Mouse (Mus musculus) neural tube, embryonic 11.5 days (tissue): ENCODE results near the gene Flt4. TPM values are rescaled to one million over a fixed set of nuclear protein-coding genes. Genes with fewer than 3 reads are reported as not detected.
A peak's percentile ranks its signal among the peaks of the same experiment; 100 is the strongest.

ENCODE experiments used
- ATAC-seq: fragments of 200-750 bp; cut with Nextera tagmentation; 2 replicates; pipeline ENCODE4 v1.8.0; 2017; ENCODE audit warnings: moderate number of reproducible peaks, mild to moderate bottlenecking, moderate TSS enrichment, moderate library complexity; ENCODE audit not compliant: insufficient read depth, low FRiP score, low TSS enrichment
- DNase-seq: peaks from one replicate; pipeline ENCODE4 v3.0.0-alpha.2; 2015; ENCODE audit warnings: low spot score
- H3K27ac ChIP-seq: fragments of 300-500 bp; sonication (generic); 2 replicates; pipeline ENCODE4 v1.5.1; 2014; ENCODE audit warnings: low read depth, mild to moderate bottlenecking, low read length
- H3K27me3 ChIP-seq: fragments of 300-500 bp; sonication (generic); 2 replicates; pipeline ENCODE4 v1.6.1; 2014; ENCODE audit warnings: mild to moderate bottlenecking, low read length, mixed read lengths; ENCODE audit not compliant: control insufficient read depth, insufficient read depth
- H3K36me3 ChIP-seq: fragments of 300-500 bp; sonication (generic); 2 replicates; pipeline ENCODE4 v1.6.1; 2014; ENCODE audit warnings: mild to moderate bottlenecking, low read length, moderate library complexity, mixed read lengths; ENCODE audit not compliant: control insufficient read depth, insufficient read depth
- H3K4me1 ChIP-seq: fragments of 300-500 bp; sonication (generic); 2 replicates; pipeline ENCODE4 v1.6.1; 2014; ENCODE audit warnings: low read length, mixed read lengths; ENCODE audit not compliant: control insufficient read depth, insufficient read depth
- H3K4me2 ChIP-seq: fragments of 300-500 bp; sonication (generic); 2 replicates; pipeline ENCODE4 v1.6.1; 2014; ENCODE audit warnings: low read depth, mild to moderate bottlenecking, moderate library complexity
- H3K4me3 ChIP-seq: fragments of 300-500 bp; sonication (generic); 2 replicates; pipeline ENCODE4 v1.5.1; 2014; ENCODE audit warnings: low read depth, low read length
- H3K9ac ChIP-seq: fragments of 300-500 bp; sonication (generic); 2 replicates; pipeline ENCODE4 v1.6.1; 2014; ENCODE audit warnings: mild to moderate bottlenecking, low read length
- H3K9me3 ChIP-seq: fragments of 300-500 bp; sonication (generic); 2 replicates; pipeline ENCODE4 v1.6.1; 2016; ENCODE audit warnings: low read length; ENCODE audit not compliant: control insufficient read depth
- WGBS: fragments of 180-500 bp; shearing (Covaris S2); extraction: QIAGEN DNeasy Blood & Tissue Kit; methylation state at CpG from one replicate; pipeline ENCODE4 v1.1.7; 2014; 5-methylcytosine and 5-hydroxymethylcytosine counted together
- polyA plus RNA-seq: library from polyadenylated mRNA; unstranded; fragments of >200 nt; fragmentation: Nextera tagmentation; extraction: Ambion mirVana; gene quantifications from 2 replicates; pipeline ENCODE4 v1.2.1, GENCODE M21; 2014

The Flt4 gene
- polyA plus RNA-seq, 1 experiment from 2014 or later = 4.9 TPM

- ATAC-seq = no peak
- Histone ChIP-seq H3K9me3 (no peaks in the 10 kb centered on the region), H3K27ac (no peak overlapping the region), H3K4me1 (no peaks in the 10 kb centered on the region; the same call in 1 of the 2 replicates), H3K4me3 (no peak overlapping the region), H3K27me3 (peaks cover 36% of the 10 kb centered on the region), H3K9ac (no peak overlapping the region), H3K36me3 (no peaks in the 10 kb centered on the region), H3K4me2 (no peak overlapping the region)
- 85% methylated on average over 2 of the region's 2 CpGs for WGBS
- no peak for DNase-seq
Observed at GRCm38 (mm10) chr11:49632256-49632655, 23.2 kb downstream of the Flt4 start.

DNA sequence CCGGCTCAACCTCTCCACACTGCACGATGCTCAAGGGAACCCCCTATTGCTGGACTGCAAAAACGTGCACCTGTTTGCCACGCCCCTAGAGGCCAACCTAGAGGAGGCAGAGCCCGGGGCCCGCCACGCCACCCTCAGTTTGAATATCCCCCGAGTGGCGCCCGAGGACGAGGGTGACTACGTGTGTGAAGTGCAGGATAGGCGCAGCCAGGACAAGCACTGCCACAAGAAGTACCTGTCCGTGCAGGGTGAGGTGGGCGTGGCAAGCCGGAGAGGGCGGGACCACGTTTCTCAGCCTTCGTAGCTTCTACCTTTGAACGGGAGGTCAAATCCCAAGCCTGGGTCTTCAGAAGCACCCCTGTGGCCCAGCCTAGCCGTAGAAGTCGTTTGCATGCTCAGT lies 25.0 kb downstream of the Flt4 start:
- 0 out of 2 replicates have a peak overlapping the region, but pooled peaks have one; percentile 9 for H3K4me2 ChIP-seq
- no peaks in the 10 kb centered on the region; the same call in 1 of the 2 replicates for H3K4me1 ChIP-seq
- H3K36me3 ChIP-seq = no peaks in the 10 kb centered on the region
- peaks cover 39% of the 10 kb centered on the region for H3K27me3 ChIP-seq
- no peak for DNase-seq
- no peak for ATAC-seq
- no peak overlapping the region for H3K9ac ChIP-seq
- no peaks in the 10 kb centered on the region for H3K9me3 ChIP-seq
- no peak overlapping the region for H3K27ac ChIP-seq
- no peak overlapping the region for H3K4me3 ChIP-seq
- WGBS = 7% methylated on average over 22 of the region's 22 CpGs

GRCm38 (mm10) chr11:49635671-49636070 lies 26.6 kb downstream of the Flt4 start:
- Histone ChIP-seq H3K4me1 (no peaks in the 10 kb centered on the region; the same call in 1 of the 2 replicates), H3K9ac (no peak overlapping the region), H3K27ac (no peak overlapping the region), H3K36me3 (no peaks in the 10 kb centered on the region), H3K9me3 (no peaks in the 10 kb centered on the region), H3K4me2 (no peak overlapping the region), H3K4me3 (no peak overlapping the region), H3K27me3 (peaks cover 39% of the 10 kb centered on the region)
- WGBS = 68% methylated on average over 6 of the region's 6 CpGs
- ATAC-seq (no peak), DNase-seq (no peak)

GRCm38 (mm10) chr11:49636449-49636848 lies 27.4 kb downstream of the Flt4 start:
- no peak overlapping the region for H3K9ac ChIP-seq
- no peak overlapping the region for H3K4me3 ChIP-seq
- no peaks in the 10 kb centered on the region; the same call in 1 of the 2 replicates for H3K4me1 ChIP-seq
- H3K9me3 ChIP-seq = no peaks in the 10 kb centered on the region
- H3K27me3 ChIP-seq = peaks cover 39% of the 10 kb centered on the region
- peak; percentile 30 for DNase-seq
- peak; percentile 18; the same call in 1 of the 2 replicates for ATAC-seq
- no peaks in the 10 kb centered on the region for H3K36me3 ChIP-seq
- H3K27ac ChIP-seq = no peak overlapping the region
- H3K4me2 ChIP-seq = no peak overlapping the region
- WGBS = 4% methylated on average over 11 of the region's 11 CpGs

DNA sequence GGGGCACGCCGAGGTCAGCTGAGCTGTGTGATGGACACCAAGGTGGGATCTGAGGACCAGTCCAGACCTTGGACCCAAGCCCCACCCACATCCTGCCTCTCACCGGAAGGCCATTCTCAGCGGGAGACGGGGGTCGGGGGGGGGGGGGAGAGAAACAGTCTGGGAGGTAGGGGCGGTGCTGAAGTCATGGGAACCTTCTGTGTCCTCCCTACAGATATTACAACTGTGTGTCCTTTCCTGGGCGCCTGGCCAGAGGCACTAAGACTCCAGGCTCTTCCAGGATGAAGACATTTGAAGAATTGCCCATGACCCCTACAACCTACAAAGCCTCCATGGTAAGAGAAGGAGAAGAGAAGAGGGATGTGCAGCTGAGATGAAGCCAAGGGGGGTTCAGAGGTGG lies 36.6 kb downstream of the Flt4 start:
- ATAC-seq (no peak), DNase-seq (no peak)
- WGBS = 53% methylated on average over 8 of the region's 8 CpGs
- no peaks in the 10 kb centered on the region for H3K9me3 ChIP-seq
- no peak overlapping the region for H3K4me2 ChIP-seq
- H3K4me3 ChIP-seq = no peak overlapping the region
- H3K27ac ChIP-seq = no peak overlapping the region
- no peaks in the 10 kb centered on the region for H3K36me3 ChIP-seq
- H3K4me1 ChIP-seq = 0 out of 2 replicates have a peak, but pooled peaks cover 2% of the 10 kb centered on the region
- H3K9ac ChIP-seq = no peak overlapping the region
- H3K27me3 ChIP-seq = no peaks in the 10 kb centered on the region

DNA sequence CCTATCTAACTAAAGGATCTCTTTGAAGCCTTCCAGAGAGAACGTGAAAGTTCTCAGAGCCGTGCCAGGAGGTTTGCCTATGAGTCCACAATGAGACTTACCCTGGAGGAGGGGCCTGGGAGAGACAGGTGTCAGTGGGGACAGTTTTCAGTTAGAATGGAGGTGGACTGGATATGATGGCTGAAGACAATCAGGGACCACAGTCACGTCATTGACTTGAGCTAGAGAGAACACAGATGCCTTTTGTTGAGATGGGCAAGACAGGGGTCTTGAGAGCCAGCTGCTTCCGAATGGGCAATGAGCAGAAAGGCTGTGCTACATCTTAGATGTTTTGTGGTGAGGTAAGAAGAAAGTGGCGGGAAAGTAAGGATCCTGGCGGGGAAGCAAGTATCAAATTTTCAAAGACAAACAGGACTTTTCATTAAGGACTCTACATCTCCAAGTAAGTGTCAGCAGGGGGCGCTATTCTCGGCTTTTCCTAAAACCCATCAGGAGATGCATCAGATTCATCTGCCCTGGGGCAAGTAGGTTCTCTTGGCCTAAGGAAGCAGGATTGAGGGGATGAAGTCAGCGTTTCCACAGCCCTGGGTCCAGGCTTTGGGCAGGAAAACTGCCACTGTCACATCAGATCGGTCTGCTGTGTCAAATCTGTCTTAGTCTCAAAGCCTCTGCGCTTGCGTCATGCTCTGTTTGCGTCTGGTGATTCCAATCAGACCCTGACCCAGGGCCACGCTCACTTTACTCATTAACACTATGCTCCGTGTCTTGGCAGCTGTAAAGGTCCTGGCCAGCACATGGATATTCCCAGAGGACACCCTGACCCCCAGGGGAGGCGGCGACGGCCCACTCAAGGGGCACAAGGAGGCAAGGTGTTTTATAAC lies 41.3 kb downstream of the Flt4 start:
- H3K4me1 ChIP-seq = 0 out of 2 replicates have a peak, but pooled peaks cover 3% of the 10 kb centered on the region
- 62% methylated on average over 18 of the region's 18 CpGs for WGBS
- DNase-seq (peak; percentile 50), ATAC-seq (no peak)
- H3K4me2 ChIP-seq = no peak overlapping the region
- H3K4me3 ChIP-seq = no peak overlapping the region
- H3K9me3 ChIP-seq = no peaks in the 10 kb centered on the region
- H3K27ac ChIP-seq = no peak overlapping the region; the same call in 1 of the 2 replicates
- H3K9ac ChIP-seq = no peak overlapping the region
- no peaks in the 10 kb centered on the region for H3K27me3 ChIP-seq
- H3K36me3 ChIP-seq = no peaks in the 10 kb centered on the region

DNA sequence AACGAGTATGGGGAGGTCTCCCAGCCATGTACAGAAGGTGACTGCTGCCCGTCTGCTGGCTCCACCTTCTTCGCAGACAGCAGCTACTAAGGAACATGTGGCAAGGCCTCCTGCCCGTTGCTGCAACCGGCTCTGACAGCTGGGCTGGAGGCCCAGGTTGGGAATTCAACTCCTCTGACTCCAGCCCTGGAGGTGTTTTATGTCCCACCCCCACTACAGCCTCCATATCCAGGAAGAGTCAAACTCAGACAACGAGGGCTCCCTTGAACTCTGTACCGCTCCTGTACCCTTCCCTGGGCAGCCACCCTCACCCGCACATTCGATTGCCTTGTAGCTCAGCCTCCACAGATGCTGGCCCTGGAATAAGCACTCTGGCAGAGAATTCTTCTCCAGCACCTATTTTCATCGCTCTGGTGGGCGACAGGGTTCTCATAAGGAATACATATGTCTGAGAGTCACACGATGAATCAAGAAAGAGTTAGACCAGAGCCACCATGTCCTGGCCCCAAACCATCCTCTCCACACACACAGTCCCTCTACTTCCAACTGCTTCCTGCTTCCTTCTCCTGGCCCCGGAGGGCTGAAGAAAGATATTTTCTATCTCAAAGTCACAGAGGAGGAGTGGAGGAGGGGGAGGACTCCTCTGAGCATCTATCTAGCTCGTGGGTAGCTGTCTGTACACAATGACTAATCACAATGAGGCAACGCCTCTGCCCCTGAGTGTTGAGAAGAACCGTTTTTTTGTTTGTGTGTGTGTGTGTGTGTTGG lies 42.1 kb downstream of the Flt4 start:
- H3K27ac ChIP-seq = no peak overlapping the region; the same call in 1 of the 2 replicates
- no peak overlapping the region for H3K4me3 ChIP-seq
- 0 out of 2 replicates have a peak, but pooled peaks cover 3% of the 10 kb centered on the region for H3K4me1 ChIP-seq
- 77% methylated on average over 16 of the region's 16 CpGs for WGBS
- H3K9ac ChIP-seq = no peak overlapping the region
- H3K27me3 ChIP-seq = no peaks in the 10 kb centered on the region
- H3K4me2 ChIP-seq = no peak overlapping the region
- ATAC-seq (no peak), DNase-seq (no peak)
- no peaks in the 10 kb centered on the region for H3K36me3 ChIP-seq
- no peaks in the 10 kb centered on the region for H3K9me3 ChIP-seq

- 85% methylated on average over 10 of the region's 10 CpGs for WGBS
Observed at GRCm38 (mm10) chr11:49651762-49652322, 42.8 kb downstream of the Flt4 start.

More at GRCm38 (mm10) chr11:49651762-49652322, 42.8 kb downstream of the Flt4 start:
- no peak overlapping the region for H3K9ac ChIP-seq
- no peak overlapping the region for H3K27ac ChIP-seq
- no peaks in the 10 kb centered on the region for H3K9me3 ChIP-seq
- no peak for DNase-seq
- H3K27me3 ChIP-seq = no peaks in the 10 kb centered on the region
- H3K4me1 ChIP-seq = 0 out of 2 replicates have a peak, but pooled peaks cover 3% of the 10 kb centered on the region
- H3K36me3 ChIP-seq = no peaks in the 10 kb centered on the region
- no peak for ATAC-seq
- H3K4me2 ChIP-seq = no peak overlapping the region
- H3K4me3 ChIP-seq = no peak overlapping the region
